Mouse (Mus musculus) spleen, adult 2 months (tissue): ENCODE measurements around the gene Knl1.

Experiments used
- CTCF ChIP-seq: fragments of 200-500 bp; IDR thresholded peaks from 2 replicates; pipeline ENCODE4 v1.5.1; 2011; ENCODE audit warnings: mild to moderate bottlenecking, inconsistent platforms; ENCODE audit not compliant: insufficient read depth, insufficient read length, insufficient replicate concordance; ENCODE audit errors: extremely low read depth
- POLR2A ChIP-seq: fragments of 200-500 bp; IDR thresholded peaks from 2 replicates; pipeline ENCODE4 v1.6.1; 2011; ENCODE audit warnings: low read depth, low read length, inconsistent platforms

DNA sequence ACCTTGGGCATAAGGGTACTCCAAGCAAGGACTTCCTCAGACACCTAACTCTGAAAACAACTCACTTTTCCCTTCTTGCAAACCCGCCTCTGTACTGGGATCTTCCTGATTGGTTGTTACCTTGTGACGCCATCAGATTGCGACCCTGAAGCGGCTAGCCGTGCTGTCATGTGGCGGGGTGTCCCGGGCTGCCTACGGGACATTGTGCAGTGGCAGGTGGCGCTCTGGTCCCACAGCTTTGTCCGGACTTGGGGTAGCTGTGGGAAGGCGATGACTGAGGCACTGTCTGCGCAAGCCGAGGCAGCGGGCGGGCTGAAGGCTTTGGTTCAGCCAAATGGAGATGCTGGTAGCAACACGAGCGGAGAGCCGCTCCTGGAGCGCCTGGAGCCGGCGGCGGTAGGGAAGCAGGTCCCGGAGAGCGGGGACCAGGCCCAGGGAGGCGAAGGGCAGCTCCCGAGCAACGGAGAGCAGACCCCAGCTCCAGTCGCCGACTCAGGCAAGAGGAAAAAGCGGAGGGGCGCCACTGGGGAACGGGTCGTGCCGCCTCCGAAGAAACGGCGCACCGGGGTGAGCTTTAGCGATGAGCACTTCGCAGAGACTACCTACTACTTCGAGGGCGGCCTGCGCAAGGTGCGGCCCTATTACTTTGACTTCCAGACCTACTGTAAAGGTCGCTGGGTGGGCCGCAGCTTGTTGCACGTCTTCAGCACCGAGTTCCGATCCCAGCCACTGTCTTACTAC is 12.1 kb upstream of the Knl1 start, which contains the start of gene Rpusd2:
- TF ChIP-seq CTCF (no peak), POLR2A (peak; percentile 16; the same call in 1 of the 2 replicates)
